Comparison of ENCODE assay signal across 16 mouse cellular contexts in genomic region chr12:89918138-89918829, GRCm38 (mm10).
DNase-seq lines count a peak whose midpoint lies in the region; ATAC-seq and TF ChIP-seq lines count a peak whose summit lies in the region.
"Had no signal": no experiment of that assay in that cellular context is flagged by ENCODE, and none has a peak within 500 bp of the region (broad histone marks: within the 10 kb centered on the region; RNA-seq: fewer than 3 reads in every experiment).

No protein-coding gene starts in this region.

- 38% methylated on average over 8 of the region's 8 CpGs for WGBS in hindbrain, embryonic 15.5 days
- 56% methylated on average over 8 of the region's 8 CpGs for WGBS in midbrain, postnatal 0 days
- WGBS in kidney, embryonic 14.5 days, result 72% methylated on average over 8 of the region's 8 CpGs

- no peak overlapping the region for H3K9ac ChIP-seq in hindbrain, embryonic 15.5 days
- H3K9ac ChIP-seq in midbrain, postnatal 0 days (replicated peaks; ENCODE audit: low read length, poor library complexity, severe bottlenecking), result no peak overlapping the region
- no peak overlapping the region for H3K9ac ChIP-seq in kidney, embryonic 14.5 days (ENCODE audit: low read depth, low read length)
- H3K9ac ChIP-seq: heart, embryonic 13.5 days; limb, embryonic 13.5 days; stomach, embryonic 15.5 days had no signal

- no peak for TF ChIP-seq CTCF in midbrain, postnatal 0 days (IDR thresholded peaks at IDR 0.05)

- no peak overlapping the region for H3K4me3 ChIP-seq in hindbrain, embryonic 15.5 days
- H3K4me3 ChIP-seq in midbrain, postnatal 0 days (ENCODE audit: low read depth, low read length), result no peak overlapping the region
- H3K4me3 ChIP-seq in kidney, embryonic 14.5 days (ENCODE audit: low read length), result no peak overlapping the region
- H3K4me3 ChIP-seq: erythroblast, embryonic 14.5 days; heart, embryonic 13.5 days; limb, embryonic 13.5 days; stomach, embryonic 15.5 days had no signal

- H3K27ac ChIP-seq in hindbrain, embryonic 15.5 days (replicated peaks), result peak overlapping the region; percentile 39
- H3K27ac ChIP-seq in midbrain, postnatal 0 days (ENCODE audit: low read depth, low read length), result 0 out of 2 replicates have a peak overlapping the region, but pooled peaks have one; percentile 32
- H3K27ac ChIP-seq in kidney, embryonic 14.5 days (ENCODE audit: low read depth, low read length), result no peak overlapping the region
- H3K27ac ChIP-seq: heart, embryonic 13.5 days; limb, embryonic 13.5 days; stomach, embryonic 15.5 days had no signal

- no peaks in the 10 kb centered on the region for H3K36me3 ChIP-seq in hindbrain, embryonic 15.5 days
- H3K36me3 ChIP-seq in midbrain, postnatal 0 days (ENCODE audit: insufficient read depth, low read length), result no peaks in the 10 kb centered on the region
- no peaks in the 10 kb centered on the region for H3K36me3 ChIP-seq in kidney, embryonic 14.5 days (ENCODE audit: control insufficient read depth, insufficient read depth, low read length)
- H3K36me3 ChIP-seq: heart, embryonic 13.5 days; limb, embryonic 13.5 days; stomach, embryonic 15.5 days had no signal

- ATAC-seq in hindbrain, embryonic 15.5 days (ENCODE audit: low FRiP score, low read depth), result peak; percentile 85
- ATAC-seq in midbrain, postnatal 0 days (ENCODE audit: low FRiP score), result 0 out of 2 replicates have a peak, but pooled peaks have one; percentile 44
- ATAC-seq in kidney, embryonic 14.5 days (ENCODE audit: low FRiP score, low TSS enrichment), result no peak
- ATAC-seq: activated CD4-positive, CD25-positive, alpha-beta regulatory T cell, adult 4 months; CD4-positive, CD25-positive, alpha-beta regulatory T cell, adult 4 months had no signal

- H3K27me3 ChIP-seq in hindbrain, embryonic 15.5 days, result no peaks in the 10 kb centered on the region
- no peaks in the 10 kb centered on the region for H3K27me3 ChIP-seq in midbrain, postnatal 0 days (ENCODE audit: insufficient read depth, low read length)
- H3K27me3 ChIP-seq in kidney, embryonic 14.5 days (ENCODE audit: control insufficient read depth, insufficient read depth, low read length), result no peaks in the 10 kb centered on the region
- H3K27me3 ChIP-seq: heart, embryonic 13.5 days; limb, embryonic 13.5 days; stomach, embryonic 15.5 days had no signal

- peaks cover 8% of the 10 kb centered on the region for H3K4me1 ChIP-seq in hindbrain, embryonic 15.5 days (replicated peaks)
- H3K4me1 ChIP-seq in midbrain, postnatal 0 days (ENCODE audit: insufficient read depth, low read length), result peaks cover 3% of the 10 kb centered on the region; the same call in 1 of the 2 replicates
- H3K4me1 ChIP-seq in kidney, embryonic 14.5 days (ENCODE audit: control insufficient read depth, insufficient read depth, low read length), result no peaks in the 10 kb centered on the region
- H3K4me1 ChIP-seq: heart, embryonic 13.5 days; stomach, embryonic 15.5 days had no signal

- H3K9me3 ChIP-seq in hindbrain, embryonic 15.5 days, result no peaks in the 10 kb centered on the region
- H3K9me3 ChIP-seq in midbrain, postnatal 0 days (ENCODE audit: low read length), result no peaks in the 10 kb centered on the region
- H3K9me3 ChIP-seq in kidney, embryonic 14.5 days (ENCODE audit: control insufficient read depth, low read length), result no peaks in the 10 kb centered on the region
- H3K9me3 ChIP-seq: heart, embryonic 13.5 days; limb, embryonic 13.5 days; stomach, embryonic 15.5 days had no signal

- peak; percentile 36 for DNase-seq in brain, adult 2 months (ENCODE audit: low read depth, low spot score)
- DNase-seq in embryo, embryonic 11.5 days (ENCODE audit: low read depth, low spot score), result peak; percentile 32
- peak; percentile 74 for DNase-seq in midbrain, postnatal 0 days (ENCODE audit: low spot score)
- DNase-seq in right cerebral cortex, postnatal 36 days (ENCODE audit: low spot score in 2 of 2), result no peak
- no peak for DNase-seq in cerebellum, adult 9-10 months
- DNase-seq: cerebellum, postnatal 10 days; kidney, postnatal 10 days; lung, adult 2 months had no signal

- H3K4me2 ChIP-seq in hindbrain, embryonic 15.5 days, result no peak overlapping the region
- no peak overlapping the region for H3K4me2 ChIP-seq in midbrain, postnatal 0 days (ENCODE audit: low read depth, low read length, poor library complexity, severe bottlenecking)
- no peak overlapping the region for H3K4me2 ChIP-seq in kidney, embryonic 14.5 days (replicated peaks; ENCODE audit: low read depth, low read length)
- H3K4me2 ChIP-seq: heart, embryonic 13.5 days; limb, embryonic 13.5 days; stomach, embryonic 15.5 days had no signal

Comparison
In these comparisons a context has a peak if more than half of its experiments do, and no peak if none do; other contexts are left out.
1. DNase-seq: peak in brain, adult 2 months (single experiment), embryo, embryonic 11.5 days (single experiment) and midbrain, postnatal 0 days (single experiment); none in right cerebral cortex, postnatal 36 days (0 of 2) and cerebellum, adult 9-10 months (single experiment).